Mouse (Mus musculus) G1E (cell line): Measurements from ENCODE around the gene Sh3pxd2a.
"Not testable (repeated sequence)": the region's sequence is repeated elsewhere in the genome, so short reads cannot be mapped to it uniquely, and the experiment has no call there.

Experiments used
- CTCF ChIP-seq: IDR thresholded peaks from 2 replicates; pipeline ENCODE4 v1.5.1; 2012; ENCODE audit warnings: low read depth, low read length, inconsistent platforms, mixed read lengths
- TAL1 ChIP-seq: conservative IDR thresholded peaks from 2 replicates; pipeline ENCODE4 v1.6.1; 2012; ENCODE audit warnings: low read depth, low read length, inconsistent platforms, mixed read lengths

- not testable (repeated sequence) for TF ChIP-seq CTCF, TAL1
Observed at GRCm38 (mm10) chr19:47394781-47395180, 69.4 kb downstream of the Sh3pxd2a start.
